Mouse (Mus musculus) embryo, embryonic 9.5 days (tissue): ENCODE data around the gene Olfr56.
"Not testable (repeated sequence)": the region's sequence is repeated elsewhere in the genome, so short reads cannot be mapped to it uniquely, and the experiment has no call there.

Experiments
- DNase-seq: peaks from one replicate; pipeline ENCODE4 v3.0.0-alpha.2; 2017; ENCODE audit errors: extremely low spot score

The Olfr56 gene

GRCm38 (mm10) chr11:48978240-48978939 lies at the start of gene Olfr56:
Olfr56 (plus strand) TSS chr11:48978889.
- DNase-seq = not testable (repeated sequence)

- DNase-seq = not testable (repeated sequence)
Observed at GRCm38 (mm10) chr11:48933422-48933821, 45.3 kb upstream of the Olfr56 start.

GRCm38 (mm10) chr11:48933923-48934322 lies 44.8 kb upstream of the Olfr56 start:
- DNase-seq = not testable (repeated sequence)

GRCm38 (mm10) chr11:48935291-48935690 lies 43.4 kb upstream of the Olfr56 start:
- DNase-seq = not testable (repeated sequence)

- not testable (repeated sequence) for DNase-seq
Observed at GRCm38 (mm10) chr11:48939286-48939685, 39.4 kb upstream of the Olfr56 start.

GRCm38 (mm10) chr11:48946090-48946489 lies 32.6 kb upstream of the Olfr56 start, which contains the start of gene Psme2b:
Psme2b (minus strand) TSS chr11:48946190.
- not testable (repeated sequence) for DNase-seq

- not testable (repeated sequence) for DNase-seq
Observed at GRCm38 (mm10) chr11:48974686-48975085, 4.0 kb upstream of the Olfr56 start.

- not testable (repeated sequence) for DNase-seq
Observed at GRCm38 (mm10) chr11:48979251-48979650, 562 bp downstream of the Olfr56 start, which contains the start of gene 9930111J21Rik1. 9930111J21Rik1 (minus strand) TSS chr11:48979398.

- not testable (repeated sequence) for DNase-seq
Observed at GRCm38 (mm10) chr11:48980052-48980451, 1.4 kb downstream of the Olfr56 start.

- DNase-seq = not testable (repeated sequence)
Observed at GRCm38 (mm10) chr11:48982848-48983247, 4.2 kb downstream of the Olfr56 start.

- DNase-seq = not testable (repeated sequence)
Observed at GRCm38 (mm10) chr11:48988219-48988618, 9.5 kb downstream of the Olfr56 start.

- not testable (repeated sequence) for DNase-seq
Observed at GRCm38 (mm10) chr11:48989981-48990380, 11.3 kb downstream of the Olfr56 start.

GRCm38 (mm10) chr11:48991740-48992520 lies 13.2 kb downstream of the Olfr56 start, which contains the start of gene Gm12185:
Gm12185 (minus strand) TSS chr11:48992226.
- DNase-seq = not testable (repeated sequence)

- not testable (repeated sequence) for DNase-seq
Observed at GRCm38 (mm10) chr11:48993296-48993695, 14.6 kb downstream of the Olfr56 start.

- not testable (repeated sequence) for DNase-seq
Observed at GRCm38 (mm10) chr11:48994018-48994417, 15.3 kb downstream of the Olfr56 start, which contains the start of gene Tgtp1. Tgtp1 (minus strand) TSS chr11:48994172.

- DNase-seq = not testable (repeated sequence)
Observed at GRCm38 (mm10) chr11:49000411-49000810, 21.7 kb downstream of the Olfr56 start.

- DNase-seq = not testable (repeated sequence)
Observed at GRCm38 (mm10) chr11:49006317-49006716, 27.6 kb downstream of the Olfr56 start.

GRCm38 (mm10) chr11:49006785-49007184 lies 28.1 kb downstream of the Olfr56 start:
- not testable (repeated sequence) for DNase-seq

- DNase-seq = not testable (repeated sequence)
Observed at GRCm38 (mm10) chr11:49012074-49012473, 33.4 kb downstream of the Olfr56 start.

- not testable (repeated sequence) for DNase-seq
Observed at GRCm38 (mm10) chr11:49050064-49050463, 71.4 kb downstream of the Olfr56 start.

- not testable (repeated sequence) for DNase-seq
Observed at GRCm38 (mm10) chr11:49051093-49051891, 72.6 kb downstream of the Olfr56 start, which contains the start of gene 9930111J21Rik2. 9930111J21Rik2 (minus strand) TSS chr11:49051242.
